Mouse (Mus musculus) gastrocnemius, postnatal 4 days (tissue): ENCODE data around the gene Dok5. TPM values are rescaled to one million over a fixed set of nuclear protein-coding genes. Genes with fewer than 3 reads are reported as not detected.
A peak's percentile ranks its signal among the peaks of the same experiment; 100 is the strongest.

Experiments
- DNase-seq, 2 experiments: peaks; one replicate each; pipeline ENCODE4 v3.0.0; 2021 to 2022; ENCODE audit warnings: low spot score in 2 of 2, mixed read lengths in 2 of 2
- total RNA-seq, 2 experiments: library from RNA; stranded (reverse); gene quantifications; 2 replicates each; pipeline ENCODE4 v1.2.3; 2021

Gene Dok5
- total RNA-seq, 2 experiments from 2014 or later: 19.4 to 21.2 TPM

DNA sequence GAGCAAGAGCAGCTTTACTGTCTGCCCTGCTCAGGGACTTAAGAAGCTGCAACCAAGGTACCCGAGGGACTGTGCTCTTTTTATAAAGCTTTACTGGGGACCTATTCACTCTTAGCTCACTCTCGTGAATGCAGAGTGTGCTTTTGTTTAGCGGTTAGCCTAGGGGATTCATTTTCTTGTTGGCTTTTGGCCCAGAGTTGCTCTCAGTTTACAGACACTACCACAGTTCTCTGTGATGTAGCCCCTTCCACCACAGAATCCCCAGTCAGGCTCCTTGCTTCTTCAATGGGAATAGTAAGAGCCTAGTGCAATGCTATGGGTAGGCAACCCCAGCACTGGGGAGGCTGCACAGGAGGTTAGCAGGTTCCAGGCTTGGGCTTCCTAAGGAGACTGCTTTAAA lies 190.7 kb downstream of the Dok5 start:
- peak in 1 of 2 experiments; percentile 17 for DNase-seq

DNA sequence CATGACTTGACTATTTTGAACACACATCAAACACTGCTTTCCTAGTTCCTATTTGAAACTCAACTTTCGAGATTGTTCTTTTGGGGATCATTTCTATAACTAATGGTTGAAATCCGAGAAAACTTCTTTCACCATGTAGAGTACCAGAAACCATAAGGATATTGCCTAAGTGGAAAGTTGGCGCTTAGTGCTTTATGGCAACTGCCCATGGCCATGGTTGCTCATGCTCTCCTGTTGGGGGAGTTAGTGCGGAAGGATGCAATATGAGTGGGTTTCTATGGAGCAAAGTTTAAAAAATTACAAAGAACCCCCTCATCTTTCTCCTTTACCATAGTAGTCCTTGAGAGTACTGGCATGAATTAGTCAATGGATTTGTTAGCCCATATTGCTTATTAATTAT lies 192.5 kb downstream of the Dok5 start:
- no peak for DNase-seq

DNA sequence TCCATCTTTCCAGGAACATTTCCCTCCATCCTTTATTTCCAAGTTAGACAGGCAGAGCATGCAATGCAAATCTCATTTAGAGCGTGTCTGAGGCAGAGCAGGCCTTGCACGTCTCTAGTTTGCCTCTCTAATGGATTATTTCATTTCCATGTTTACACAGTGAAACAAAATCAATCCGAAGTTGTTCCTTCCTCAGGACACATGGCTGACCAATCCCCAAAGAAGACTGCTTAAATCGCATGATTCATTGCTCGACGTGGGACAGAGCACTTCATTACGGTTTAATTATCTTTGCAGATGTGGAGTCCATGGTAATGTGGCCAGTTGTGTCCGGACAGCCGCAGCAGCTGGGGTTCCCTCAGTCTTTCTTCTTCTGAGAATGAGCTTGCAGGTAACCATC lies 194.6 kb downstream of the Dok5 start:
- DNase-seq: no peak

Other genes with a start within 250 kb of the Dok5 start
- gene Pfdn4, start 235.4 kb upstream of the Dok5 start, total RNA-seq: 10 to 100 TPM; 22.7 to 32.4 TPM
- not detected for gene Cyp24a1, start 234.7 kb upstream of the Dok5 start, total RNA-seq
- gene 4930470P17Rik, start 129.8 kb upstream of the Dok5 start, total RNA-seq: not detected